Comparison of ENCODE assay signal across 13 mouse cellular contexts in the genomic region with DNA sequence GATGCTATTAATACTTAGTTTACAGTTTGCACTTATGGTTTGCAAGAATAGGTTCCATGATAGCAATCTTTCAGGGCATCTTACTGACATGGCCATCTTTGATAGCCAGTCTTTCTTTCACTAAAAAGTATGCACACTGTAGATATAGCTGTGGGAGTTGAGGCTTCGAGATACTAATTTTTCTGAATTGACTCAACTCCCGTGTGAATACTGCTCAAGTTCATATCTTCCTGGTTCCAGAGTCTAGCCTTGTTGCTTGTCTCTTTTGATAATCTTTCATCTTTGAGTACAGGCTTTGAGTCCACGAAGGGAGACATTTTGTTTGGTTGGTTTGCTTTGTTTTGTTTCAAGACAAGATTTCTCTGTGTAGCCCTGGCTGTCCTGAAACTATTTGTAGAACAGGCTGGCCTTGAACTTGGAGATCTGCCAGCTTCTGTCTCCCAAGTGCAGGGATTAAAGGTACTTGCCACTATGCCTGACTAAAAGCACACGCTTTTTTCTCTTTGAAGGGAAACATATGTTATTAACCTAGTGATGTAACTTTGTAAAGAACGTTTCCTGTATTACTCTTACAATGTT.
A peak's percentile ranks its signal among the peaks of the same experiment; 100 is the strongest.
DNase-seq lines count a peak whose midpoint lies in the region; ATAC-seq and TF ChIP-seq lines count a peak whose summit lies in the region.
"Had no signal": no experiment of that assay in that cellular context is flagged by ENCODE, and none has a peak within 500 bp of the region (broad histone marks: within the 10 kb centered on the region; RNA-seq: fewer than 3 reads in every experiment).

No protein-coding gene starts in this region.

- H3K4me1 ChIP-seq in embryonic facial prominence, embryonic 14.5 days (ENCODE audit: control insufficient read depth, insufficient read depth, low read length) = no peaks in the 10 kb centered on the region
- no peaks in the 10 kb centered on the region for H3K4me1 ChIP-seq in embryonic facial prominence, embryonic 10.5 days
- H3K4me1 ChIP-seq in liver, postnatal 0 days (ENCODE audit: insufficient read depth) = peaks cover 5% of the 10 kb centered on the region
- H3K4me1 ChIP-seq: forebrain, embryonic 13.5 days; limb, embryonic 15.5 days had no signal

- no peak overlapping the region for H3K27ac ChIP-seq in embryonic facial prominence, embryonic 14.5 days (replicated peaks; ENCODE audit: low read depth, low read length)
- H3K27ac ChIP-seq in embryonic facial prominence, embryonic 10.5 days (replicated peaks) = no peak overlapping the region
- no peak overlapping the region for H3K27ac ChIP-seq in liver, postnatal 0 days (ENCODE audit: low read depth)
- H3K27ac ChIP-seq: forebrain, embryonic 13.5 days; left cerebral cortex, adult 2 months; limb, embryonic 15.5 days had no signal

- no peaks in the 10 kb centered on the region for H3K27me3 ChIP-seq in embryonic facial prominence, embryonic 14.5 days (replicated peaks; ENCODE audit: control insufficient read depth, insufficient read depth, low read length)
- no peaks in the 10 kb centered on the region for H3K27me3 ChIP-seq in embryonic facial prominence, embryonic 10.5 days (replicated peaks; ENCODE audit: low read depth, poor library complexity, severe bottlenecking)
- H3K27me3 ChIP-seq in liver, postnatal 0 days (ENCODE audit: insufficient read depth, low read length) = no peaks in the 10 kb centered on the region
- H3K27me3 ChIP-seq: forebrain, embryonic 13.5 days; limb, embryonic 15.5 days had no signal

- no peak for TF ChIP-seq CTCF in liver, postnatal 0 days (IDR thresholded peaks at IDR 0.05; ENCODE audit: low read depth)

- no peaks in the 10 kb centered on the region for H3K36me3 ChIP-seq in embryonic facial prominence, embryonic 14.5 days (ENCODE audit: control insufficient read depth, insufficient read depth, low read length)
- H3K36me3 ChIP-seq in embryonic facial prominence, embryonic 10.5 days (replicated peaks) = no peaks in the 10 kb centered on the region
- no peaks in the 10 kb centered on the region for H3K36me3 ChIP-seq in liver, postnatal 0 days (replicated peaks; ENCODE audit: insufficient read depth, low read length)
- H3K36me3 ChIP-seq: limb, embryonic 15.5 days had no signal

- TF ChIP-seq EP300 in liver, postnatal 0 days (IDR thresholded peaks at IDR 0.05; ENCODE audit: low read depth) = peak; percentile 58; the same call in 1 of the 2 replicates

- H3K4me2 ChIP-seq in embryonic facial prominence, embryonic 14.5 days (ENCODE audit: low read depth, low read length) = no peak overlapping the region
- H3K4me2 ChIP-seq in liver, postnatal 0 days (ENCODE audit: low read depth, low read length) = no peak overlapping the region
- H3K4me2 ChIP-seq: forebrain, embryonic 13.5 days; limb, embryonic 15.5 days had no signal

- DNase-seq in embryonic facial prominence, embryonic 14.5 days (ENCODE audit: low spot score) = peak; percentile 30
- no peak for DNase-seq in embryonic facial prominence, embryonic 10.5 days (ENCODE audit: low spot score)
- DNase-seq in lung, postnatal 14 days = peak; percentile 10
- no peak for DNase-seq in lung, postnatal 25 days (ENCODE audit: low spot score)
- DNase-seq in c-Kit-positive CD71-positive TER-119-negative erythroid progenitor cells, embryonic 14.5 days (ENCODE audit: low read depth) = peak; percentile 46
- DNase-seq in liver, postnatal 0 days = no peak
- DNase-seq in right cerebral cortex, postnatal 14 days = no peak
- DNase-seq in gastrocnemius, postnatal 14 days = no peak
- DNase-seq: thymus, adult 18-20 months had no signal

- WGBS in embryonic facial prominence, embryonic 14.5 days = 52% methylated on average over 5 of the region's 5 CpGs
- 85% methylated on average over 5 of the region's 5 CpGs for WGBS in embryonic facial prominence, embryonic 10.5 days
- WGBS in liver, postnatal 0 days (ENCODE audit: insufficient replicate concordance) = 34% methylated on average over 5 of the region's 5 CpGs

- intact Hi-C loops in gastrocnemius, postnatal 14 days (cut with DNase I; ENCODE audit: low total_unique reads) = no loop called here

- H3K4me3 ChIP-seq in embryonic facial prominence, embryonic 14.5 days (ENCODE audit: low read depth, low read length) = no peak overlapping the region
- no peak overlapping the region for H3K4me3 ChIP-seq in embryonic facial prominence, embryonic 10.5 days
- no peak overlapping the region for H3K4me3 ChIP-seq in liver, postnatal 0 days (ENCODE audit: low read depth, low read length)
- H3K4me3 ChIP-seq: forebrain, embryonic 13.5 days; left cerebral cortex, adult 2 months; limb, embryonic 15.5 days had no signal

- no peak for ATAC-seq in embryonic facial prominence, embryonic 14.5 days (ENCODE audit: low read depth)
- ATAC-seq in liver, postnatal 0 days = no peak
- ATAC-seq: forebrain, embryonic 13.5 days; hindbrain, embryonic 16.5 days had no signal

- no peak overlapping the region for H3K9ac ChIP-seq in embryonic facial prominence, embryonic 14.5 days (ENCODE audit: low read depth, low read length)
- no peak overlapping the region for H3K9ac ChIP-seq in liver, postnatal 0 days (replicated peaks)
- H3K9ac ChIP-seq: forebrain, embryonic 13.5 days; limb, embryonic 15.5 days had no signal

- H3K9me3 ChIP-seq in embryonic facial prominence, embryonic 14.5 days (ENCODE audit: control insufficient read depth, low read length) = no peaks in the 10 kb centered on the region
- 0 out of 2 replicates have a peak, but pooled peaks cover 3% of the 10 kb centered on the region for H3K9me3 ChIP-seq in embryonic facial prominence, embryonic 10.5 days
- H3K9me3 ChIP-seq in liver, postnatal 0 days (ENCODE audit: low read length) = no peaks in the 10 kb centered on the region
- H3K9me3 ChIP-seq: forebrain, embryonic 13.5 days; limb, embryonic 15.5 days had no signal

Comparison
In these comparisons a context has a peak if more than half of its experiments do, and no peak if none do; other contexts are left out.
1. DNase-seq: peak in embryonic facial prominence, embryonic 14.5 days (single experiment), lung, postnatal 14 days (single experiment) and c-Kit-positive CD71-positive TER-119-negative erythroid progenitor cells, embryonic 14.5 days (single experiment); none in embryonic facial prominence, embryonic 10.5 days (single experiment), lung, postnatal 25 days (single experiment), liver, postnatal 0 days (single experiment), right cerebral cortex, postnatal 14 days (single experiment) and gastrocnemius, postnatal 14 days (single experiment).